Mouse (Mus musculus): ENCODE measurements at regions not wholly inside any gene's neighbourhood (a gene's known extent, or its start where the extent isn't known, plus 50 kb on each side); places are given as distances from the start of the nearest gene placed in this dataset.

DNA sequence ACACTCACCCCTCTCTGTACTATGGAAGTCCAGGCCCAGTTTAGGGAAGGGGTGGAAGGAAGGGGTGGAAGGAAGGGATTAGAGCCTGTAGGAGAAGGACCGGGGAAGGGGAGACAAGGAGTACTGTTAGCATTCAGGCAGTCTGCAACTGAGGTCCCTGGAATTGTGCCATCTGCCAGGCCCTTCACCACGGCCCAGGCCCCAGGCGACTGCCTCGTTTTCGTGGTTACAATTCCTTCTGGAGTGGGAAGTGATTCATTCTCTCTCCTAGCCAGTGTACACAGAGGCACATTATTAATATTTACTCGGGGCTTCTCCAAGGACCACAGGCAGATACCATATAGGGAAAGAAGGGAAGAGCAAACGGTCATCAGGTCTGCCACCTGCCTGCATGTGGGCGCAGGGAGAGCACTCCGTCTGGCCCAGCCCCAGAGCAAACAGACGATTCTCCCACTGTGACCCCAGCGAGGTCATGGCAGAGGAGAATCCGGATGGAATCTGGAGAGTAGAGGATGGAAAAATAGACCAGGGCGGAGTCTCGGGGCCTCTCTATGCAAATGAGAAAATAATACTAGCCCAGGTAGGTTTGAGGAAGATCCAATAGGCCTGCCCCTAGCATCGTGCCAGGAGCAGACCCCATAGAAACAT lies 354.0 kb downstream of the Ptpru start:
- no peak for DNase-seq (ENCODE audit: extremely low read depth)
- dilution Hi-C loops (cut with MboI; ENCODE audit: extremely low pct_ligation_motif_present, extremely low pct_unique_long_range_greater_than_20kb, low sequenced_read_pairs) (no loop called here), in situ Hi-C loops (cut with MboI; ENCODE audit: low pct_ligation_motif_present, low pct_unique_long_range_greater_than_20kb, low sequenced_read_pairs) (no loop called here)

DNA sequence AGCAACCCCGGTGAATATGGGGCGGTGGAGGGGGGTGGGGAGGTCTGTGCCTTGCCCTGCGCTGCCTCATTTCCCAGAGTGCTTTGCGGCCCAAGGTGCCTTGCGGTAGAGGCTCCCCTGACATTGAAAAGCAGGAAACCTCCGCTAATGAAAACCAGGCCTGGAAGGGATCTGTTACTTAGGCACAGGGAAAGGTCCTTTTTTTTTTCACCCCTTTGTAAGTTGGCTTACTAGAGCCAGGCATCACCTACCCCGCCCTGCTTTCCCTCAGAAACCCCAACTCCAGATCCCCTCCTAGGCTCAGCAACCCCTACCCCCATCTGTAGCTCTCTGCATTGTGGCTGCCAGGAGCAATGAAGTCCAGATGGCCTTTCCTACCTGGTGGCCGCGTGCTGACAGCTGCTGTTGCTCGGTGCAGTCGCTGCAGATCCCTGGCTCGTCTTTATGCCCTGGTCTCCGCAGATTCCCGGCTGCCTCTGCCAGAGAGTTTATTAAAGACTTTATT lies 353.4 kb downstream of the Ptpru start:
- H3K9me3 ChIP-seq (replicated peaks; ENCODE audit: low read length), result no peaks in the 10 kb centered on the region
- no peaks in the 10 kb centered on the region for H3K79me2 ChIP-seq (replicated peaks; ENCODE audit: control insufficient read depth, extremely low read depth, insufficient read depth, poor library complexity, severe bottlenecking)
- TF ChIP-seq BHLHE40 (IDR thresholded peaks at IDR 0.05; ENCODE audit: low read depth, low read length), result no peak
- no peak for TF ChIP-seq CHD2 (IDR thresholded peaks at IDR 0.05; ENCODE audit: low read length)
- TF ChIP-seq ZC3H11A (IDR thresholded peaks at IDR 0.05; ENCODE audit: low read depth, low read length), result no peak
- in situ Hi-C loops (cut with MboI; ENCODE audit: low pct_ligation_motif_present, low pct_unique_long_range_greater_than_20kb, low sequenced_read_pairs), result no loop called here
- no peaks in the 10 kb centered on the region for H3K4me1 ChIP-seq (ENCODE audit: control insufficient read depth in 1 of 2, insufficient read depth in 2 of 2)
- no peak overlapping the region for H3K9ac ChIP-seq (ENCODE audit: insufficient read depth, low read depth)
- no peak for DNase-seq (ENCODE audit: extremely low read depth)
- peaks cover 90% of the 10 kb centered on the region for H3K27me3 ChIP-seq (replicated peaks)
- no peak overlapping the region for H3K27ac ChIP-seq (ENCODE audit: insufficient read depth, low read depth)
- no peak overlapping the region for H3K4me2 ChIP-seq (ENCODE audit: insufficient read depth, low read depth, poor library complexity, severe bottlenecking)
- no peaks in the 10 kb centered on the region for H3K36me3 ChIP-seq (replicated peaks in 1 of 2; ENCODE audit: control insufficient read depth in 1 of 2, insufficient read depth in 1 of 2, low read length in 1 of 2)
- dilution Hi-C loops (cut with MboI; ENCODE audit: extremely low pct_ligation_motif_present, extremely low pct_unique_long_range_greater_than_20kb, low sequenced_read_pairs), result no loop called here
- no peak overlapping the region for H3K4me3 ChIP-seq (replicated peaks in 1 of 3; ENCODE audit: low read depth in 2 of 3, low read length in 2 of 3, poor library complexity in 1 of 3)

More for the DNA sequence above, 354.0 kb downstream of the Ptpru start:
- no peaks in the 10 kb centered on the region for H3K79me2 ChIP-seq (replicated peaks; ENCODE audit: control insufficient read depth, extremely low read depth, insufficient read depth, poor library complexity, severe bottlenecking)
- H3K9ac ChIP-seq (ENCODE audit: insufficient read depth, low read depth), result no peak overlapping the region
- no peak overlapping the region for H3K27ac ChIP-seq (ENCODE audit: insufficient read depth, low read depth)
- H3K4me1 ChIP-seq (ENCODE audit: control insufficient read depth in 1 of 2, insufficient read depth in 2 of 2), result no peaks in the 10 kb centered on the region
- TF ChIP-seq IRF4 (IDR thresholded peaks at IDR 0.05; ENCODE audit: low read depth, low read length) (no peak), SMC3 (IDR thresholded peaks at IDR 0.05; ENCODE audit: low read depth, low read length) (no peak)
- no peaks in the 10 kb centered on the region for H3K9me3 ChIP-seq (replicated peaks; ENCODE audit: low read length)
- peaks cover 88% of the 10 kb centered on the region for H3K27me3 ChIP-seq (replicated peaks)
- no peaks in the 10 kb centered on the region for H3K36me3 ChIP-seq (replicated peaks in 1 of 2; ENCODE audit: control insufficient read depth in 1 of 2, insufficient read depth in 1 of 2, low read length in 1 of 2)
- no peak overlapping the region for H3K4me2 ChIP-seq (ENCODE audit: insufficient read depth, low read depth, poor library complexity, severe bottlenecking)
- no peak overlapping the region for H3K4me3 ChIP-seq (replicated peaks in 1 of 3; ENCODE audit: low read depth in 2 of 3, low read length in 2 of 3, poor library complexity in 1 of 3)

DNA sequence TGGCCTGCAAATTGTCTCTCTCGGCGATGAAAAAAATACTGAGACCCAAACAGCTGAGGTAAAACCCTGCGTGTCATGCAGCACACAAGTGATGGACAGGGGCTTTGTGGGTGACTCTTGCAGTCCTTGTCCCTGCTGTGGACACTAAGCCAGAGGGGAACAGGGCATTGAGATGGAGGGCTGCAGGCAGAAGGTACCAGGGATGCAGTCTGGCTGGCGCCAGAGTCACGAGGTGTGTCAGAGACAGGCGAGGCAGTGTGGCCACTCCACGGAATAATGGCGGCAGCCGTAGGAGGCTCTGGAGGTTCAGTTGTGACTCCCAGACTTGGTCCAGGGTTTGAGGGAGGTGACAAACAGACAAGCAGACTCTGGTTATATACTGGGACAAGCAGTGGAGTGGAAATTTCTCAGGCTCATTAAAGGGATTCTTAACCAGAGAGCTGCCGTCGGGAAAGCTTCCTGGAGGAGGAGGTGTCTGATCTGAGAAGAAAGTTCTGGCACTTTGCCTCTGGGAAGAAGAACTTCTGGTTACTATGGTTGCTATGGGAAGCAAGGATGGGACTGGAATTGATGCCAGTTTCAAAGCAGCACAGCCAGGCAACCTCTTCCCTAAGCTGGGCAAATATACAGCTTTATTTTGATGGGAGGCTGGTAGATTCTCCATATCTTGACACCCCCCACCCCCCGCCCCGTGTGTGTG lies 352.8 kb downstream of the Ptpru start:
- in situ Hi-C loops (cut with MboI; ENCODE audit: low pct_ligation_motif_present, low pct_unique_long_range_greater_than_20kb, low sequenced_read_pairs), result no loop called here
- dilution Hi-C loops (cut with MboI; ENCODE audit: extremely low pct_ligation_motif_present, extremely low pct_unique_long_range_greater_than_20kb, low sequenced_read_pairs), result no loop called here
- no peaks in the 10 kb centered on the region for H3K4me1 ChIP-seq (ENCODE audit: control insufficient read depth in 1 of 2, insufficient read depth in 2 of 2)

More for the DNA sequence above, 352.8 kb downstream of the Ptpru start:
- TF ChIP-seq USF1 (IDR thresholded peaks at IDR 0.05; ENCODE audit: low read depth, low read length), result no peak
- TF ChIP-seq MYC (IDR thresholded peaks at IDR 0.05; ENCODE audit: low read depth, low read length), result no peak
- TF ChIP-seq CHD1 (IDR thresholded peaks at IDR 0.05; ENCODE audit: low read depth, low read length), result no peak
- no peak for TF ChIP-seq MXI1 (IDR thresholded peaks at IDR 0.05; ENCODE audit: low read depth, low read length)
- TF ChIP-seq SMC3 (IDR thresholded peaks at IDR 0.05; ENCODE audit: low read depth, low read length), result no peak
- TF ChIP-seq RAD21 (IDR thresholded peaks at IDR 0.05; ENCODE audit: low read depth, low read length), result no peak
- no peak for TF ChIP-seq KAT2A (IDR thresholded peaks at IDR 0.05; ENCODE audit: insufficient replicate concordance, low read length)
- no peak for TF ChIP-seq ZKSCAN1 (IDR thresholded peaks at IDR 0.05; ENCODE audit: borderline replicate concordance, low read depth, low read length)
- TF ChIP-seq CHD2 (IDR thresholded peaks at IDR 0.05; ENCODE audit: low read length), result no peak
- no peak for TF ChIP-seq IRF4 (IDR thresholded peaks at IDR 0.05; ENCODE audit: low read depth, low read length)
- no peak for TF ChIP-seq JUN (IDR thresholded peaks at IDR 0.05; ENCODE audit: insufficient read depth, low read depth, low read length)
- TF ChIP-seq HCFC1 (IDR thresholded peaks at IDR 0.05; ENCODE audit: low read depth, low read length), result no peak
- TF ChIP-seq SIN3A (IDR thresholded peaks at IDR 0.05; ENCODE audit: low read length), result no peak
- TF ChIP-seq EP300 (IDR thresholded peaks at IDR 0.05; ENCODE audit: low read length), result no peak
- TF ChIP-seq ZC3H11A (IDR thresholded peaks at IDR 0.05; ENCODE audit: low read depth, low read length), result no peak
- TF ChIP-seq ELF1 (IDR thresholded peaks at IDR 0.05; ENCODE audit: low read depth, low read length), result no peak
- no peak for TF ChIP-seq JUND (conservative IDR thresholded peaks at IDR 0.05; ENCODE audit: low read depth, low read length)
- TF ChIP-seq ZMIZ1 (IDR thresholded peaks at IDR 0.05; ENCODE audit: low read depth, low read length), result no peak
- no peak for TF ChIP-seq MAZ (IDR thresholded peaks at IDR 0.05; ENCODE audit: low read depth, low read length)
- Histone ChIP-seq H3K79me2 (replicated peaks; ENCODE audit: control insufficient read depth, extremely low read depth, insufficient read depth, poor library complexity, severe bottlenecking) (no peaks in the 10 kb centered on the region), H3K4me3 (replicated peaks in 1 of 3; ENCODE audit: low read depth in 2 of 3, low read length in 2 of 3, poor library complexity in 1 of 3) (no peak overlapping the region), H3K36me3 (replicated peaks in 1 of 2; ENCODE audit: control insufficient read depth in 1 of 2, insufficient read depth in 1 of 2, low read length in 1 of 2) (no peaks in the 10 kb centered on the region), H3K9me3 (replicated peaks; ENCODE audit: low read length) (no peaks in the 10 kb centered on the region), H3K4me2 (ENCODE audit: insufficient read depth, low read depth, poor library complexity, severe bottlenecking) (no peak overlapping the region), H3K9ac (ENCODE audit: insufficient read depth, low read depth) (no peak overlapping the region), H3K27me3 (replicated peaks) (peaks cover 91% of the 10 kb centered on the region), H3K27ac (ENCODE audit: insufficient read depth, low read depth) (no peak overlapping the region)
- DNase-seq (ENCODE audit: extremely low read depth), result no peak

Data from CH12.LX (cell line).